Mouse (Mus musculus): ENCODE data around the gene Eml1.
"Not testable (repeated sequence)": the region's sequence is repeated elsewhere in the genome, so short reads cannot be mapped to it uniquely, and the experiment has no call there.

Eml1 gene

DNA sequence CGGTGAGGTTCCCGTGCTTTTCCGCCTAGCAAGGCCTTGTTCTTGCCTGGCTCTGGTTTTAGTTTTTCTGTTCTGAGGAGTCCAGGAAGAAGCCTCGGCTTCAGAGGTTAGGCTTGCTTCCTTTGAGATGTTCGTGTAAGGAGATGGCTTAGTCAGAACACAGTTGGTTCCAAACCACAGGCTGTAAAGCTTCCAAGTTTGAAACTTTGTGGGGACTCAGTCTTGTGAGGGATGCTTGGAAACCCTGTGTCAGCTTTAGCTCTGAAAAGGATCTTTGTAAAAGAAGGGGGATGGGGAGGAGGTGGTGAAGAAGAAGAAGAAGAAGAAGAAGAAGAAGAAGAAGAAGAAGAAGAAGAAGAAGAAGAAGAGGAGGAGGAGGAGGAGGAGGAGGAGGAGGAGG is 118.3 kb downstream of the Eml1 start:
- no peak for DNase-seq

DNA sequence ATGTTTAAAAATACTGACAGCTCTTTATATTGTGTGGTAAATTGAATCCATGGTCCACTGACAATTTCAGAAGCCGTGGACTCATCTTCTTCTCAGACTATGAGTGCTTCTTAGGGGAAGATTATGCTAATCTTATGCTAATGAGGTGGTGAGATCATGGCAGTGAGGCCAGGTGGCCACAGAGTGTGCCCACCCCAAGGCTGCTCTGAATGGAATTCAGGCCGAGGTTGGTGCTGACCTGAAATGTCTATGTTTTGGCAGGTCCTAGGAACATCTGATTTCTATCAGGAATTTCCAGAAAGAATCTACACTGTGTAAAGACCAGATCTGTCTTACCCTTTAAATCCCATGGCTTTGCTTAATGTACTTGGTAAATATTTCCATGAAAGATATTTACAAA is 119.0 kb downstream of the Eml1 start:
- DNase-seq: no peak

GRCm38 (mm10) chr12:108490336-108490735 is 119.6 kb downstream of the Eml1 start:
- no peak for DNase-seq

GRCm38 (mm10) chr12:108490954-108491353 is 120.2 kb downstream of the Eml1 start:
- DNase-seq: peak; percentile 86

GRCm38 (mm10) chr12:108494011-108494541 is 123.3 kb downstream of the Eml1 start:
- DNase-seq: peak; percentile 65

DNA sequence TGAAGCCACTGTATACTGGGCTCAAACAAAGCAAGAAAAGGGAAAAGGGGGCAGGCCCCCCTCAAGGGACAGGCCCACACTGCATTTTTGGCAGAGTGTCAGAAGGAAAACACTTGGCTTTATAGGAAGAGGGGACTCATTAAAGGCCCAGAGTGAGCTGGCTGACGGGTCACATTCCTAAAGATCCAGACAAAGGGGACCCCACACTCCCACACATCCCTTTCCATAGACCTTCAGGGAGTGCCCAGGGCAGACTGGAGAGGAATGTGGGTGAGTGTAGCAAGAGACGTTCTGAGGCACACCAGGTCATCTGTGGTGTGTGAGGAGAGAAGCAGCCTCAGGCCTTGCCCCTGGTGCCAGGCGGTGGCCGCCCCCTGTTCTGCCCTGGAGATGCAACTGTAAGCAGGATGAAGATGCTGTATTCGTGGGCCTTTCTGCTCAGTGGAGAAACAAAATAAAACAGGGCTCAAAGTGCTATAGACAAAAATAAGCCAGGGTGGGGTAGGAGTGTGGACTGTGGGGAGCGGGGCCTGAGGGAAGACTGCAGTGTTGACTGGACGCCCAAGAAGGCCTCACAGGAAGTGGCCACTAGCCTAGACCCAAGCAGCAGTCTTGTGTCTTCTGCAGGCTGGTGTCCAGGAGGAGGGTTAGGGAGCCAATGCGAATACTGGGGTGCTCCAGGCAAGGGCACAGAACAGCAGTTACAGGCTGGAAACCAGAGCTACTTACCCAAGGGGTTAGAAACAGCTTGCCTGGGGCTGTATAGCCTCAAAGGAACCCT is 124.9 kb downstream of the Eml1 start:
- no peak for DNase-seq

GRCm38 (mm10) chr12:108503064-108503463 is 132.3 kb downstream of the Eml1 start:
- no peak for DNase-seq

DNA sequence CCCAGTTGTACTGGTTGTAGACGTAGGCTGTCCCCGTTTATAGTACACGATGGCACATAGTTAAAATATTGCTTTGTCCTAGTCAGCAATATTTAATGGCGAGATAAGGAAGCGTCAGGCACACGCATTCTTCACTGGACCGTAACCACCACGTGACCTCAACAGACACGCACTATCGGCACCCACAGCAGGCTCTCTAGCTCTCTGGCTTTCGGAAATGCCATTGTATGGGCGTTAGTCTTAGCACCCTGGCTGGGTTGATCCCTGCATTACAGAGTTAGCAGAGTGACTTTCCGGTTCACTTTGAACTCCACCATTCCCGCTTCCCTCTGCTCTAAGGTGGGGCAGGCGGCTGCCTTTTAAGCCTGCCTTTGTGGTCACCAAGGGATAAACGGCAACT is 132.8 kb downstream of the Eml1 start:
- DNase-seq: no peak

DNA sequence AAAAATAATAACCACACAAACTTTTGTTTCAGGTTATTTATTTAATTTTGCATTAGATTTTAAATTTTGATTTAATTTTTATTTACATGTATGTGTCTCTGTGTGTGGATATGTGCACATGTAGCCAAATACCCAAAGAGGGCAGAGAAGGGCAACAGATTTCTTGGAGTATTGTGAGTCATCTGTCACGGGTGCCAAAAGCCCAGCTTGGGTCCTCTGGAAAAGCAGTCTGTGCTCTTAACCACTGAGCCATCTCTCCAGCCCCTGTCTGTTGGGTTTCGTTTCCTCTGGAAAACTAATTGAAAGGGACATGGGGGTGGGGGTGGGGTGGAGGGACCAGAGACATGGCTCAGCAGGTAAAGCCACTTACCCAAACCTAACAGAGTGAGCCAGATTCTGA is 135.1 kb downstream of the Eml1 start:
- no peak for DNase-seq

DNA sequence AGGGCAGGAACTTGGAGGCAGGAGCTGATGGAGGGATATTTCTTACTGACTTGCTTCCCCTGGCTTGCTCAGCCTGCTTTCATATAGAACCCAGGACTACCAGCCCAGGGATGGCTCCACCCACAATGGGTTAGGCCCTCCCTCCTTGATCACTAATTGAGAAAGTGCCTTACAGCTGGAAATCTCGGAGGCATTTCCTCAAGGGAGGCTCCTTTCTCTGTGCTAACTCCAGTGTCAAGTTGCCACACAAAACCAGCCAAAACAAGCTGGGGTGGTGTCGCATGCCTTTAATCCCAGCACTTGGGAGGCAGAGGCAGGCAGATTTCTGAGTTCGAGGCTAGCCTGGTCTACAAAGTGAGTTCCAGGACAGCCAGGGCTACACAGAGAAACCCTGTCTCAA is 136.3 kb downstream of the Eml1 start:
- not testable (repeated sequence) for DNase-seq

DNA sequence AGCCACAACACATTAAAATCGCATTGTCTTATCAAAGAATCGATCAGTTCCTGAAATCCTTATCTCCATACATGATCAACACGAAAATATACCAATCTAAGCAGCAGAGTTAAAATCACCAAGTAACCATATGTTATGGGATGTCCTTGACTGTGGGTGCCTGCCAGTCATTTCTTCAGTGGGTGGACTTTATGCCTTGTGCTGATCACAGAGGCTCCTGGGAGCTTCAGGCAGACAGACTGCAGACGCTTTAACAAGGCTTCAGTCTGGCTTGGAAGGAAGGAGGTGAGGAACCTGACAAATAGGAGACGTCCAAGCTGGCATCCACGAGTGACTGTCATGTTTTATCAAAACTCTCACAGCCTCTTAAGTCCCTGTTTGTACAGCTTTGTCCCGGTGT is 139.8 kb downstream of the Eml1 start:
- no peak for DNase-seq

DNA sequence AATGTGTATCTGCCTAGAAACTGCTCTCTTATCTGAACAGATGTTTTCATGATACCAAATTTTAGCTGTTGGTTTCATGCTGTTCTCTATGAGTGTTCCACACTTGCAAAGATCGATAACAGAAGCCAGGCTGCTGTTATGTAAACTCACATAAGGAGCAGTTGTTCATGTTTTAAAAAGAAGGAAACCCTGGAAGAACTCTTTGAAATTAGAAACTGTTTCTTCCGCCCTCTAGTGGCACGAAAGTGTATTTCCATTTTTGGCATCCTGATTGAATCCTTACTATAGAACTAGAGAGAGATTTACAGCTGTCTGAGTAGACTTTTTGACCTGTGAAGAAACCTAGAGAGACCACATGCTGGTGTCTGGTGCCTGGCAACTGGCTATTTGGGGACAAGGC is 140.3 kb downstream of the Eml1 start:
- DNase-seq: peak; percentile 26

GRCm38 (mm10) chr12:108515464-108515863 is 144.7 kb downstream of the Eml1 start:
- DNase-seq: no peak

DNA sequence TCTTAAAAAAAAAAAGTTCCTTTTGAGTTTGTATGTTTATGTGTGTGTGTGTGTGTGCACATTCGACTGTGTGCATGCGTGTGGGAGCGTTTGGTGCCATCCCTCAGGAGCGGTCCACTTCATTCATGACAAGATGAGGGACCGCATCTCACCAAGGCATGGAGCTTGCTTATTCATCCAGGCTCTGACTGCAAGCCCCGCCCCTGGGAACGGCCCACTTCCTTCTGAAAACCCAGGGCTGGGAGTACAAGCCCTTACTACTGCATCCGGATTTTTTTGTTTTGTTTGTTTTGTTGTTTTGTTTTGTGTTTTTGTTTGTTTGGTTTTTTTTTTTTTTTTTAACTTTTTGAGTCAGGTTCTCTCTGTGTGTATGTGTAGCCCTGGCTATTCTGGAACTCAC is 148.6 kb downstream of the Eml1 start:
- no peak for DNase-seq

DNA sequence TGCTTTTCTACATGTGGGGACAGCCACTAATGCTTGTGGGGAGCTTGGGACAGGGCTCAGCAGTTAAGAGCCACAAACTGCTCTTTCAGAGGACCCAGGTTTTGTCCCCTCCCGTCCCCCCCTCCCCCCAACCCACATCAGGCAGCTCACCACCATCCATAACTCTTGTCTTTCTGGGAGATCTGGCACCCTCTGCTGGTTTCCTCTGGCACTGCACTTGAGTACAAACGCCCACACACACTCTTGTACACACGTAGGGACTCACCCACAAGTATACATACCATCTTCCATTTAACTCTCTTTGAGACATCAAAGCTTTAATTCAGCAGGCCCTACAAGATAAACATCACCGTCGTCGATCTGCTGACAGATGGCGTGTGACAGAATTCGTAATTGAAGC is 158.5 kb downstream of the Eml1 start:
- peak; percentile 20 for DNase-seq

GRCm38 (mm10) chr12:108534484-108534883 is 163.7 kb downstream of the Eml1 start:
- DNase-seq: no peak

DNA sequence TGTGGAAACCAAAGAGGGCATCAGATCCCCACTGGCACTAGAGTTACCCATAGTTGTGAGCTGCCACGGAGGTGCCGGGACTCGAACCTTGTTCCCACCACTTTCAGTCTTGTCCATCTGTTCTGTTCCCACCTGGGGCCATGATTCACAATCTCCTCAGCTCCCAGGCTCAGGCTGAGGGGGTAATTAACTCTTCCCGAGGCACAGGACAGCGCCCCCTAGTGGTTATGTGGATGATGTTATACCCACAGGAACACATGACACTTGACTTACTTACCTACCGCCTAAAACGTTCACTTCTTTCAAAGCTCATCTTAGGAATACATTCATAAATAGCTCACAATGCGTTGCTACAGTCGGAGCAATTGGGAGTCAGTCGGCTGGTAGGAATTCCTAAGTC is 165.7 kb downstream of the Eml1 start:
- DNase-seq: no peak

DNA sequence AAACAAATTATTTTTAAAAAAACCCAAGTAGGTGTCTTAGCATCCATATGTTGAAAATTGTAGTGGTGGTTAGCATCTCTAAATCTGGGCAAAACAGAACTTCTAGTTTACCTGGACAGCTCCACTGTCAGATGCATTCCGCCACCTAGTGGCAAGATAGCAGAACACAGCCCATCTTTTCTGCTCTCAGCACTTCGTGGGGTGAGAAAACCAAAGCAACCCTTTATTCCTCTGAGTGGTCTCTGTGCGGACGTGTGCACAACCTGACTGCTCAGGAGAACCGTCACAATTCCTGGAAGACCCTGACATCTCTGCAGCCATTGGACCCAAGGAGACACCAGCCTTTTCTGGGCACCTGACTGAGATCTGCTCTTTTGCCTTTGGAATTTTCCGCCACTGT is 170.3 kb downstream of the Eml1 start:
- DNase-seq: peak; percentile 48

DNA sequence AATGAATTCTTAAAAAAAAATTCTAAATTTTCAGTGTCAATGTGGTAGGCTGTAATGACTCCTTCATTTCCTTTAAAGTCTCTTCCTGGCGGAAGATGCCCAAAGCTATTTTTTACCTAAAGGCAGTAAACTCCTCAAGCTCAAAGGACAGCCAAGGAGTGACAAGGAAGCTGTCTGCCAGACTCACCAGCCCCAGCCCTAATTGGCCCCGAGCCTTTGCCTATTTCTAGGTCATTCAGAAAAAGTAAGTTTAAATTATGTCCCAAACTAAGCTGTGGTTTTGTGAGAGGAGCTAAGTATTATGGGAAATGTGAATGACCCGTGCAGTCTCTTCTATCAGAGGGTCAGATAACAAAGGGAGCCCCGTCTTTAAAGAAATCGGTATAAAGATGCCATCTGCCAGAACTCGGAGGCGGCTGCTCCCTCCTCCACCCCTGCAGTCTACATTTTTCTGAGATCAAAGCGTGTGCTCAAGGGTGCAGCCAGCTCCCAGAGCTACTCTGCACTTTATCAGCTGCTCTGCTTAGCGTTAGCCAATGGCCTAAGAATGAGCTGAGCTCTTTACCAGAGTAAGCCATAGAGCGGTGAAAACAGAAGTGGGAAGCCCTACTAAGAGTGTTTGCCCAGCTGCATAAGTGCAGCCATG is 175.9 kb downstream of the Eml1 start:
- DNase-seq: no peak

DNA sequence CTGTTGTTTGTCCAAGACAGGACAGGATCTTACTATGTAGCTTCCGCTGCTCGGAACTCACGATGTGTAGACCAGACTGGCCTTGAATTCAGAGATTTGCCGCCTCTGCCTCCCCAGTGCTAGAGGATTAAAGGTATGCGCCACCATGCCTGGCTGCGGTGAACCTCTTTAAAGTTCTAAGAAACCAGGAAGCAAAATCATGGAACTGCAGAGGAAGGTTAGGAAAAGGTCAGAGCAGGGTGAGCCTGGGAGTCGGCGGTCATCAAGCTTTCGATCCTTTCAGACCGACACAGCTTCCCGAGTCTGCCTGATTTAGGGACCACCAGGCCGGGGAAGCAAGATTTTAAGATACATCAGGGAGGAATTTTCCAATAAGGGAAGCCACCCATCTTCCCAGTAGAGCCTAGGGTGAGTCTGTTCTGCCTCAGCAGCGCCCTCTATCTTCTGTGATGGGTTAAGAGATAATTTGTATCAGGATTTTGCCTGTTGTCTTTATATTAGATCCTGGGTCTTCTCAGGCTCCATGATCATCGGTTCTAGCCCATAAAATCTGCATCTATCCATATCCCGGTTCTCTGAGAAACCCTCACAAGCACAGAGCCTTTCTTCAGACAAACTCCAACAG is 176.6 kb downstream of the Eml1 start:
- no peak for DNase-seq

GRCm38 (mm10) chr12:108551731-108552130 is 181.0 kb downstream of the Eml1 start:
- DNase-seq: no peak

DNA sequence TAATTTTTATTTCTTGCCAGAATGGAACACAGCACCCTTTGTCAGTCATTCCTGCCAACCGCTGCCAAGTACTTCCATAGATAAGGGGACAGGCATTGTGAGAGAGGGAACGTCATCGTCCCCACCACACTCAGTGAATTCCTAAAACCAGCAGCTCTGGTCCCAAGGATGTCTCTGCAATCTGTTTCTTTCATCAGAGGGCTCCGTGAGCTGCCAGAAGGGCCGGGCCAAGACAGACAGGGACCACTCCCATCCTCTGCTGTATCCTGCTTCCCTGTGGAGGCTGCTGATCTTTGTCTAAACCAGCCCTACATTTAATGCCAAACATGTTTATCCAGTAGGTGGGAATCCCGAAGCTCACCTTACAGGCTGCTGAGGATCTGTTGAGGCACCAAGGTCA is 182.3 kb downstream of the Eml1 start:
- no peak for DNase-seq

DNA sequence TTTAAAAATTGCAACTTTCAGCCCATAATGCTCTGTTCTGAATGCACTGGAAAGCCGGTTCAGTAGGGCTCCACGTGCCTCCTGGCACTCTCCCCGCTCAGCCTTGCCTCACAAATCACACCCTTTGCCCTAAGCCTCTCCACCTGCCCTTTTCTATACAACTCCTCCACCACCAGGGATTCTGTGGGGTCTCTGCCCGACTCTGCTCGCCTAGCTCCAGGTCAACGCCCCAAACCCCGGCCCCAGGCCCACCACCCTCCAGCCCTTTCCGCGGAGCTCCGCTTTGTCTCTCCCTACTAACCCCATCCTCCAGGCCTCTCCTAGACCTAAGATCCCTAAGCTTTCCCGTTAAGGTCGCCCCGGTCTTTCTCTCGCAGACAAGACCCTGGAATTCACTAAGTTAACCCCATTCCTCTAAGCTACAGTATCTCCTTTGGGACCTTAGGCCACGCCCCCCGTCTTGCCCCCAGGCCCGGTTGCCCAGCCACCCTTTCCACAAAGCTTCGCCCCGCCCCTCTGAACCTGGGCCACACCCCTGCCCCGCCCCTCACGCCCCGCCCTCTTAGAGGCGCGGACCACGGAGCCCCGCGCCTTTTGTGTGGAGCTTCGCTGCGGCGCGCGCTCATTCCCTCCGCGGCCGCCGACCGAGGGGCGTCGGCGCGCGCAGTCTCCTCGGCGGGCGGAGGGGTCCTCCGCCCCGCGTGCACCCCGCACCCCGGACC is 183.5 kb downstream of the Eml1 start, which contains the start of gene Evl:
TSS of gene Evl (plus strand) at position 601 of the 722 bp plus-strand sequence.
- peak; percentile 82 for DNase-seq
